Mouse (Mus musculus) left cerebral cortex, adult 11 months (tissue): ENCODE measurements around the gene Cd164.

Experiments used
- DNase-seq: peaks from one replicate; pipeline ENCODE4 v3.0.0; 2022; ENCODE audit warnings: low spot score

The Cd164 gene

GRCm38 (mm10) chr10:41546396-41547165, 27.4 kb downstream of the Cd164 start:
- no peak for DNase-seq

- no peak for DNase-seq
Measured at GRCm38 (mm10) chr10:41550711-41551110, 31.5 kb downstream of the Cd164 start.

GRCm38 (mm10) chr10:41552319-41552718, 33.1 kb downstream of the Cd164 start:
- DNase-seq = no peak

GRCm38 (mm10) chr10:41552847-41553589, 33.8 kb downstream of the Cd164 start:
- peak; percentile 11 for DNase-seq

- no peak for DNase-seq
Measured at GRCm38 (mm10) chr10:41553711-41554110, 34.5 kb downstream of the Cd164 start.

- no peak for DNase-seq
Measured at GRCm38 (mm10) chr10:41555081-41555480, 35.9 kb downstream of the Cd164 start.

- DNase-seq = no peak
Measured at GRCm38 (mm10) chr10:41558401-41558800, 39.2 kb downstream of the Cd164 start.

GRCm38 (mm10) chr10:41561701-41562395, 42.6 kb downstream of the Cd164 start:
- DNase-seq = no peak

GRCm38 (mm10) chr10:41565141-41565540, 45.9 kb downstream of the Cd164 start:
- no peak for DNase-seq

- DNase-seq = no peak
Measured at GRCm38 (mm10) chr10:41568306-41568705, 49.1 kb downstream of the Cd164 start.

- DNase-seq = no peak
Measured at GRCm38 (mm10) chr10:41571065-41571464, 51.9 kb downstream of the Cd164 start.

- no peak for DNase-seq
Measured at GRCm38 (mm10) chr10:41572274-41572673, 53.1 kb downstream of the Cd164 start.

GRCm38 (mm10) chr10:41573190-41573589, 54.0 kb downstream of the Cd164 start:
- no peak for DNase-seq

GRCm38 (mm10) chr10:41575451-41576327, 56.5 kb downstream of the Cd164 start:
- no peak for DNase-seq

GRCm38 (mm10) chr10:41576328-41576833, 57.2 kb downstream of the Cd164 start:
- no peak for DNase-seq

- DNase-seq = no peak
Measured at GRCm38 (mm10) chr10:41578541-41578940, 59.3 kb downstream of the Cd164 start.

- no peak for DNase-seq
Measured at GRCm38 (mm10) chr10:41580441-41580840, 61.2 kb downstream of the Cd164 start.
